Mouse (Mus musculus): ENCODE measurements around the gene Gpx1. TPM values are rescaled to one million over a fixed set of nuclear protein-coding genes. Genes with fewer than 3 reads are reported as not detected.
"Not testable (repeated sequence)": the region's sequence is repeated elsewhere in the genome, so short reads cannot be mapped to it uniquely, and the experiment has no call there.

The Gpx1 gene
- polyA plus RNA-seq, 1 experiment from 2014 or later, result 1,171 TPM

DNA sequence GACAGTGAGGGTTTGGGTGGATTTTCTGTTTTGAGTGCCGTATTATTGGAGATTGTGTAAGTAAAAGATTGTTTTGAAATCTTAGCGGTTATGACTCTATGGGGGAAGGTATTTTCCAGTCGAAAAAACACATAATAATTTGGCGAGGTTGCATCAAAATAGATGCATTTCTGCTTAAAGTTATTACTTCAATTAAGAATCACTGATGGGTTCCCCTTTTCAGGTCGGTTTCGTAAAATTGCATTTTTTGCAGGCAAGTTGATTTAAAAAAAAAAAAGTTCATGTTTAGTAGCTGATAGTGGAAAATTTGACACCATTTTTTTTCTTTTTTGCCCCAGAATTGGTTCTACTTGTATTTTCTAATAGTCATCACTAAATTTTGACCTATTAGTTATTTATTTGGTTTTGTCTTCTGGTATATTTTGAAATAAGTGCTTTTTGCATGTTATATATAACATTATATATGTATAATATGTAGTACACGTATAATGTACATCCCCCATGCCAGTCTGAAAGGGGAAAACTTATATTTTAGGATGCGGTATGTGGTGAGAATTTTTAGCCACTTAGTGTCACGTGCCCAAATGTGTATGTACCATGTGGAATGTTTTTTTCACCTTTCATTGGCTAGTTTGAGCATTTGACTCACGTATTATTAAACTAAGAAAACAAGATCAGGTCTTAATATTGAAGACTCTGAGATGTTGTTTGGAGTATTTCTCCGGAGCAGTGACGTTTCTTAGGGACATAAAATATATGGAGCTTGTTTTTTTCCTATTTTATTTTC lies 31.5 kb upstream of the Gpx1 start:
- H3K4me1 ChIP-seq, result peaks cover 13% of the 10 kb centered on the region
- peak overlapping the region; percentile 70 for H3K4me2 ChIP-seq
- H3K27me3 ChIP-seq (replicated peaks), result no peaks in the 10 kb centered on the region
- WGBS, result 7% methylated on average over 12 of the region's 12 CpGs
- peak overlapping the region; percentile 72; the same call in 1 of the 2 replicates for H3K9ac ChIP-seq
- ATAC-seq (ENCODE audit: insufficient read depth, low FRiP score, low read depth), result no peak
- H3K9me3 ChIP-seq, result no peaks in the 10 kb centered on the region
- peak overlapping the region; percentile 58 for H3K4me3 ChIP-seq (replicated peaks)
- peak overlapping the region; percentile 98 for H3K27ac ChIP-seq
- peaks cover 8% of the 10 kb centered on the region; the same call in 1 of the 2 replicates for H3K36me3 ChIP-seq

GRCm38 (mm10) chr9:108308141-108308540 lies 30.6 kb upstream of the Gpx1 start:
- no peak for ATAC-seq (ENCODE audit: insufficient read depth, low FRiP score, low read depth)
- peak overlapping the region; percentile 36 for H3K4me3 ChIP-seq (replicated peaks)
- WGBS, result 47% methylated on average over 2 of the region's 2 CpGs
- 0 out of 2 replicates have a peak overlapping the region, but pooled peaks have one; percentile 2 for H3K9ac ChIP-seq
- peaks cover 10% of the 10 kb centered on the region; the same call in 1 of the 2 replicates for H3K36me3 ChIP-seq
- no peaks in the 10 kb centered on the region for H3K9me3 ChIP-seq
- H3K4me2 ChIP-seq, result peak overlapping the region; percentile 70
- no peaks in the 10 kb centered on the region for H3K27me3 ChIP-seq (replicated peaks)
- H3K4me1 ChIP-seq, result peaks cover 13% of the 10 kb centered on the region
- no peak overlapping the region for H3K27ac ChIP-seq

DNA sequence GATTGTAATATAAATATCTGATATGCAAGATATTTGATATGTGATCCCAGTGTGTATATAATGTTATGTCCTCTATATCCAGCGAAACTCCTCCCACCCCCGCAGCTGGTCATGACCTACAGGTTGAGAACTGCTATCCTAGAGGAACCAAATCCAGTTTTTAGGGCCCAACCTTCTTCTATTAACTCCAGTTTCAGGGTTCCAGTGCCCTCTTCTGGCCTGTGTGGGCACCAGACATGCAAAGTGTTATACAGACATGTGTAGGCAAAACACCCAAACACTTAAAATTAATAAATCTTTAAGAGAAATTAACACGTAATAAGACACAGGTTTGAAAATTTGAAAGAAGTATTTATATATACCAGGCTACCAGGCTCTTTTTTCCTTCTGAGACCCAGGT lies 21.1 kb upstream of the Gpx1 start:
- WGBS, result 90% methylated on average over 3 of the region's 3 CpGs
- no peak for ATAC-seq (ENCODE audit: insufficient read depth, low FRiP score, low read depth)
- Histone ChIP-seq H3K27me3 (replicated peaks) (no peaks in the 10 kb centered on the region), H3K9ac (no peak overlapping the region), H3K4me1 (no peaks in the 10 kb centered on the region; the same call in 1 of the 2 replicates), H3K36me3 (peaks cover 20% of the 10 kb centered on the region), H3K9me3 (no peaks in the 10 kb centered on the region), H3K4me2 (no peak overlapping the region), H3K27ac (no peak overlapping the region), H3K4me3 (replicated peaks) (no peak overlapping the region)

DNA sequence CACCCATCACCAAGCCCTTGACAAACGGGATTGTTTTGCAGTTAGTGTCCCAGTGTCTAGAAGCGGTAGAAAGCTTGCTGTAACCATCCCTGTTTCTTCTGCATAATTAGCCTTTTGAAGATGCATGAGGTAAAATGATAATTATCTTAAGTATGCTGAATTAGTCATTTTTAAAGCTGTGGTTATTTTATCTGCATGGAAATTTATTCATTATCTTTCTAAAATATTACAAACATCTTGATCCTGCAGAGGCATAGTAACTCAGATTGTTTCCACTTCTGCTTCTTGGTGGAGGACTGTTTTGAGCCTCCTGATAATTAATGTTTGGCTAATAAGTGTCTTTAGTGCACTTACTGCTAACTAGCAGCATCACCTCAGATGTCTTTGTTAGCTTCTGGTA lies 20.2 kb upstream of the Gpx1 start:
- 76% methylated on average over 2 of the region's 2 CpGs for WGBS
- Histone ChIP-seq H3K9ac (no peak overlapping the region), H3K27ac (no peak overlapping the region), H3K36me3 (peaks cover 19% of the 10 kb centered on the region), H3K27me3 (replicated peaks) (no peaks in the 10 kb centered on the region), H3K4me3 (replicated peaks) (no peak overlapping the region), H3K9me3 (no peaks in the 10 kb centered on the region), H3K4me1 (no peaks in the 10 kb centered on the region; the same call in 1 of the 2 replicates), H3K4me2 (no peak overlapping the region)
- ATAC-seq (ENCODE audit: insufficient read depth, low FRiP score, low read depth), result no peak

- not testable (repeated sequence) for H3K4me1 ChIP-seq; H3K4me3 ChIP-seq (replicated peaks); H3K9me3 ChIP-seq; H3K9ac ChIP-seq; H3K4me2 ChIP-seq; H3K27ac ChIP-seq; H3K27me3 ChIP-seq (replicated peaks); H3K36me3 ChIP-seq; ATAC-seq (ENCODE audit: insufficient read depth, low FRiP score, low read depth)
- 89% methylated on average over 7 of the region's 7 CpGs for WGBS
These were observed 16.6 kb upstream of the Gpx1 start for GRCm38 (mm10) chr9:108322054-108322453.

DNA sequence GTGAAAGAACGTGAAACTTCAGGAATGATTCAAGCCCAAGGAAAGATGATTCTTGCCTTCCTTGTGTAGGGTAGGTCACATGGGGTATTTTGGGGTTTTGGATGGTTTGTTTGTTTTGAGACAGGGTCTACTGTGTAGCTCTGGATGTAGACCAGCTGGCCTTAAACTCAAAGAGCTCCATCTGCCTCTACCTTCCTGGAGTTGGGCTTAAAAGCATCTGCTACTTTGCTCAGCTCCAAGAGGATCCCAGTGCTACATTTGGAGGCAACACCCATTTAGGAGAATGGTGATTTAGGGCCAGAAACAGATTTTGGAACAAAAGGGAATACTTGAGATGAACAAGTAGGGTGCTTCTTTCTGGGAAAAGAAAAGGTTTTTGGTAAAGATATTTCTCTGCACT lies 13.9 kb upstream of the Gpx1 start:
- Histone ChIP-seq H3K4me1 (no peaks in the 10 kb centered on the region; the same call in 1 of the 2 replicates), H3K27ac (no peak overlapping the region), H3K9ac (no peak overlapping the region), H3K4me2 (no peak overlapping the region), H3K27me3 (replicated peaks) (no peaks in the 10 kb centered on the region), H3K4me3 (replicated peaks) (no peak overlapping the region), H3K36me3 (peaks cover 26% of the 10 kb centered on the region), H3K9me3 (no peaks in the 10 kb centered on the region)
- WGBS, result 73% methylated on average over 1 of the region's 1 CpGs
- no peak for ATAC-seq (ENCODE audit: insufficient read depth, low FRiP score, low read depth)

DNA sequence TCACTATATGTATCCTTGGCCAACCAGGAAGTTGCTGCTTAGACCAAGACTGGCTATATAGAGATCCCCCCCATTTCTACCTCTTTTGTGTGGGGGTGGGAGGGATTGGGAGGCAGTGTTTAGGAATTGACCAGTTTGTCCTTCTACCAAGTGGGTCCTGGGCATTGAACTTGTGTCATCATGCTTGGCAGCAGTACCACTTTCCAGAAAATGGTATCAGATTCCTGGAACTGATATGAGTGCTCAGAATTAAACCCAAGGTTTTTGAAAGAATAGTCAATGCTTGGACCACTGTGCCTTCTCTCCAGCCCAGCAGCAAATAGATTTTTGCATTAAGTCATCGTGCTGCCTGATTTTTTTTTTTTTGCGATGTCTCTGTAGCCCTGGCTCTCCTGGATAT lies 12.9 kb upstream of the Gpx1 start:
- no peaks in the 10 kb centered on the region for H3K27me3 ChIP-seq (replicated peaks)
- no peaks in the 10 kb centered on the region for H3K9me3 ChIP-seq
- H3K9ac ChIP-seq, result no peak overlapping the region
- WGBS, result 100% methylated on average over 2 of the region's 2 CpGs
- no peak for ATAC-seq (ENCODE audit: insufficient read depth, low FRiP score, low read depth)
- no peak overlapping the region for H3K4me2 ChIP-seq
- no peaks in the 10 kb centered on the region for H3K4me1 ChIP-seq
- no peak overlapping the region for H3K27ac ChIP-seq
- no peak overlapping the region for H3K4me3 ChIP-seq (replicated peaks)
- peaks cover 31% of the 10 kb centered on the region for H3K36me3 ChIP-seq

- Histone ChIP-seq H3K27me3 (replicated peaks) (no peaks in the 10 kb centered on the region), H3K4me3 (replicated peaks) (0 out of 2 replicates have a peak overlapping the region, but pooled peaks have one; percentile 60), H3K9me3 (no peaks in the 10 kb centered on the region), H3K9ac (no peak overlapping the region), H3K4me2 (peak overlapping the region; percentile 64), H3K36me3 (peaks cover 27% of the 10 kb centered on the region), H3K27ac (peak overlapping the region; percentile 93), H3K4me1 (peaks cover 18% of the 10 kb centered on the region)
- 64% methylated on average over 10 of the region's 10 CpGs for WGBS
- ATAC-seq (ENCODE audit: insufficient read depth, low FRiP score, low read depth), result no peak
These were observed 704 bp upstream of the Gpx1 start for GRCm38 (mm10) chr9:108337848-108338550.

GRCm38 (mm10) chr9:108338551-108338885 lies 185 bp upstream of the Gpx1 start:
- no peaks in the 10 kb centered on the region for H3K9me3 ChIP-seq
- peaks cover 18% of the 10 kb centered on the region for H3K4me1 ChIP-seq
- WGBS, result 26% methylated on average over 6 of the region's 6 CpGs
- peak overlapping the region; percentile 60; the same call in 1 of the 2 replicates for H3K4me3 ChIP-seq (replicated peaks)
- peaks cover 22% of the 10 kb centered on the region for H3K36me3 ChIP-seq
- H3K9ac ChIP-seq, result no peak overlapping the region
- no peaks in the 10 kb centered on the region for H3K27me3 ChIP-seq (replicated peaks)
- H3K27ac ChIP-seq, result peak overlapping the region; percentile 93
- H3K4me2 ChIP-seq, result peak overlapping the region; percentile 64
- ATAC-seq (ENCODE audit: insufficient read depth, low FRiP score, low read depth), result no peak

GRCm38 (mm10) chr9:108339886-108340257 lies 1.2 kb downstream of the Gpx1 start:
- Histone ChIP-seq H3K4me2 (peak overlapping the region; percentile 64), H3K9me3 (no peaks in the 10 kb centered on the region), H3K27ac (peak overlapping the region; percentile 93), H3K4me3 (replicated peaks) (peak overlapping the region; percentile 60), H3K4me1 (peaks cover 18% of the 10 kb centered on the region), H3K9ac (peak overlapping the region; percentile 55), H3K36me3 (peaks cover 9% of the 10 kb centered on the region), H3K27me3 (replicated peaks) (no peaks in the 10 kb centered on the region)
- ATAC-seq (ENCODE audit: insufficient read depth, low FRiP score, low read depth), result no peak
- WGBS, result 7% methylated on average over 20 of the region's 20 CpGs

DNA sequence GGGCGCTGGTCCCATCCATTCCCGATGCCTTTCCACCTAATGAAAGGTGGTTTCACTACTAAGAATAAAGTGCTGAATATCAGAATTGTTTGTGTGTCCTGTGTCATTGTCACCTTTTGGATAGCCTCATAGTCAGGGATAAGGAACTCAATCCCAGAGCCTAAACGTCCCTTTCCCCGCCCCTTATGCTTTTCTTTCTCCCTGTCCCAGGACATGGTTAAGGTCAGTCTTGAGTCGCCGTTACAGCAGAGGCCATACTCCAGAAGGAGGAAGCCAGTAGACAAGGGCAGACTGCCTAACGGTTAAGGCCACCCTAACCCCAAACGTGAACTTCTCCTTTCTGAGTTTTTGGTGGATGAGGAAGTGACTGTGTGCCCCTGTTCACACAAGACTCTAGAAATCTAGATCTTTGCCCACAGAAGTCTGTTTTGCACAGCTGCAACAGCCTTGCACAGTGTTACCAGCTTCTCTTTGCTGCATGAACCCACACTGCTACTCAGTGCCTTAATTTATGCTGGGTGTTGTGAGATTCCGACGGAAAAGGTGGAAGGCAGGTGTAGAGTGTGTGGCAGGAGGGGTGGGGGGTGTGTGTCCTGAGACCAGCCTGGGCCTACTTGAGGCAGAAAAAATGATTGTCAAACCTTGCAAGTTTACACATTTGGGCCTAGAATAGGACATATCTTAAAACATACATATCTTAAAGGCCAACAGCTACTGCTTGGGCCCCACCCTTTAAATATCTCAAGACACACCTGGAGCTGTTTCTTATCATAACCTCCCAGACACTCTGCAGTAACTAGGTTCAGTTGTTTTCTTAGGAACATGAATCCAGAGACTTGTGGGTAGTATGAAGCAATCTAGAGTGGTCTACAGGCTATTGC lies 1.8 kb downstream of the Gpx1 start:
- WGBS, result 48% methylated on average over 10 of the region's 10 CpGs
- no peaks in the 10 kb centered on the region for H3K9me3 ChIP-seq
- H3K27ac ChIP-seq, result peak overlapping the region; percentile 93
- H3K4me3 ChIP-seq (replicated peaks), result peak overlapping the region; percentile 60
- H3K4me2 ChIP-seq, result peak overlapping the region; percentile 64
- H3K9ac ChIP-seq, result peak overlapping the region; percentile 55; the same call in 1 of the 2 replicates
- peak; percentile 64 for ATAC-seq (ENCODE audit: insufficient read depth, low FRiP score, low read depth)
- H3K36me3 ChIP-seq, result peaks cover 3% of the 10 kb centered on the region
- peaks cover 18% of the 10 kb centered on the region for H3K4me1 ChIP-seq
- no peaks in the 10 kb centered on the region for H3K27me3 ChIP-seq (replicated peaks)
